Mouse (Mus musculus): ENCODE measurements around the gene Plekhh1. TPM values are rescaled to one million over a fixed set of nuclear protein-coding genes. Genes with fewer than 3 reads are reported as not detected.

Plekhh1 gene
- total RNA-seq, 2 experiments from 2014 or later, result 15.3 to 16.1 TPM

DNA sequence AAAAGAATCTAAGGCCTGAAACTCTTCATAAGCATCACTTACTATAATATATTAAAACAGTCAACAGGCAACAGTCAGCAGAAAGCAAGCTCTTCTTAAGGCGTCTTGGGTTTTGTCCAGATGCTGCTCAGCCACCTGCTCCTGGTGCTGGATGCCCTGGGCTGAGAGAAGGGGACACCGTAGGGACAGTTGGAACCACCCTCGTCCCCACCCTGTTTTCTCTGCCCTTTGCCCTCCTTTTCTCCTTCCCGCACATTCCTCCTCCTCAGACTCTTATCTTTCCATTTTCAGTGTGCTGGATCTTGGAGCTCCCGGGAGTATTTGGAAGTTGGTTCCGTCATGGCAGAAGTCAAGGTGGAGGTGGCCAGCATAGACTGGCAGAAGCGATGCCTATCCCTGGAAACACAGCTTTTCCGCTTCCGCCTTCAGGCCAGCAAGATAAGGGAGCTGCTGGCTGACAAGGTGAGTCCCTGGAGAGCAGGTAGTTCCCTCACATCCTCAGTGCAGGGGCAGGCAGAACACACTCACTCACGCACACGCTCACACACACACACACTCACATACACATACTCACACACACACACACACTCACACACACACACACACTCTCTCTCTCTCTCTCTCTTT, 11.4 kb downstream of the Plekhh1 start:
- no peak overlapping the region for H3K4me3 ChIP-seq
- no peak for TF ChIP-seq CTCF (conservative IDR thresholded peaks at IDR 0.05)
- H3K27ac ChIP-seq, result no peak overlapping the region

DNA sequence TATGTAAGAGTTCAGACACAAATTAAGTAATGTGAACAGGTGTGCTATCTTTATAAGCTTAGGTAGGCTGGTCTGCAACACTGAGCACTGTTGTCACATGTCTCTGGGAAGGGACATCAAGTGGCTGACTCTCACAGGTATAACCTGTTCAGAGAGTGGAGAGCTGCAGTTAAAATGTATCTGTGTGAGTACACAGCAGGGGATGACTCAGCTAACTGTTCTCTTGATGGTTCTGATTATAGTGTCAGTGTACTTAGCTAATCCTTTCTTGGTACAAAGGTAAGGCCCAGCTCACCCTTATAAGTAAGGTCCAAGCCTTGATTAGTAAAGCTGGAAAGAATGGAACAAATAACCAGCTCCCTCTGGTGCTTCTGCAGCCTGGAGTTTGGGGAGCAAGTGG, 12.5 kb downstream of the Plekhh1 start:
- no peak for TF ChIP-seq CTCF (conservative IDR thresholded peaks at IDR 0.05)
- no peak overlapping the region for H3K4me3 ChIP-seq

More for the DNA sequence above, 11.4 kb downstream of the Plekhh1 start:
- DNase-seq (ENCODE audit: low spot score in 2 of 2), result no peak

GRCm38 (mm10) chr12:79044668-79045067, 15.7 kb downstream of the Plekhh1 start:
- DNase-seq (ENCODE audit: low spot score in 2 of 2), result no peak
- no peak overlapping the region for H3K27ac ChIP-seq
- no peak for TF ChIP-seq CTCF (conservative IDR thresholded peaks at IDR 0.05)
- H3K4me3 ChIP-seq, result no peak overlapping the region

More for the DNA sequence above, 12.5 kb downstream of the Plekhh1 start:
- H3K27ac ChIP-seq, result no peak overlapping the region
- DNase-seq (ENCODE audit: low spot score in 2 of 2), result no peak

DNA sequence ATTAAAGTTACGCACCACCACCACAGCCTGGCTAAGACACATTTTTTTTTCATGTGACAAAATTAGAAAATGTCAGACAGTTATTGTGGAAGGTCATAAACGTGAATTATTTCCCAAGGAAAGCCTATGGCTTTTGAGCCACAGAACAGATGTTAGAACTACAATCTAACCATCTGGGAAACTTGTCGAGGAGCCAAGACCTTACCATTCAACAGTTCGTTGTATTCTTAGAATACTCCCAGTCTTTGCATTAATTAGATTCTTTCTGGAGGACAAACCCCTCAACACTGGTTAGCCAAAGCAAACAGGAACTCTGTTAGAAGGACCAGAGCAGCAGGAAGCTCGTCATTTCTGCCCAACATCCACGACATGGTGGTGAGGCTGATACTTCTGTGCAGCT, 17.2 kb downstream of the Plekhh1 start:
- no peak overlapping the region for H3K4me3 ChIP-seq
- no peak for DNase-seq (ENCODE audit: low spot score in 2 of 2)
- H3K27ac ChIP-seq, result no peak overlapping the region
- no peak for TF ChIP-seq CTCF (conservative IDR thresholded peaks at IDR 0.05)

DNA sequence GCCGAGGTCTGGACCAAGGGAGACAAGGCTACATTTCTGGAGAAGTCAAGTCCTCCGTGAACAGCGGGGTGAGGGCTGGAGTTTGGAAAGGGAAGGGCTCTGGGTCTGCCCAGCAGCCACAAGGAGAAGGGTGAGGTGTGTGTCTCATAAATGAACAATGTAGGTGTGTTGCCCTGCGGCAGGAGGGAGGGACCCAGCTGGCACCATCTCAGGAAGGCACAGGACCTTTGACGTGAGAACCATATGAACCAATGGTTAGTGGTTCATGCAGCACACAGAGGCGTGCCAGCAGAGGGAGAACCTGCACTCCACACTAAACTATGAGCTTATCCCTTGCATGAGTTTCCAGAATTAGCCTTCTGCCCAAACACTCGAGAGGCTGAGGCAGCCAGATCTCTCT, 18.2 kb downstream of the Plekhh1 start:
- no peak for DNase-seq (ENCODE audit: low spot score in 2 of 2)
- Histone ChIP-seq H3K4me3 (no peak overlapping the region), H3K27ac (no peak overlapping the region)
- TF ChIP-seq CTCF (conservative IDR thresholded peaks at IDR 0.05), result no peak

DNA sequence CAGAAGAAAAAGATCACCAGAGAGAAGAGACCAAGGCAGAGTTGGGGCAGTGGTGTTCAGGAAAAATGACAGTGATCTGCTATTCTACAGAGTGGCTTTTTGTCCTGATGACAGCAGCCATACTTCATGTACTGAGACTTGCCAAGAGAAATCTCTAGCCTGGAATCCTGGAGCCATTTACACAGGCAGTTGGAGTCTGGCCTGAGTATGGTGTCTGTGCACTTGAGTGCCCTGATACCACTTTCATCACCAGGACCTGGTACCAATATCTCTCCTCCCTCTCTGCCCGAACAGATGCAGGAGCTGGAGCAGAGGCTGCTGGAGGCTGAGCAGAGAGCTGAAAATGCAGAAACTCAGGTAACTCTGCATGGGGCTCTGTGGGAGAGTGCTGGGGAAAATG, 19.9 kb downstream of the Plekhh1 start:
- no peak for TF ChIP-seq CTCF (conservative IDR thresholded peaks at IDR 0.05)
- Histone ChIP-seq H3K4me3 (no peak overlapping the region), H3K27ac (no peak overlapping the region)
- no peak for DNase-seq (ENCODE audit: low spot score in 2 of 2)

DNA sequence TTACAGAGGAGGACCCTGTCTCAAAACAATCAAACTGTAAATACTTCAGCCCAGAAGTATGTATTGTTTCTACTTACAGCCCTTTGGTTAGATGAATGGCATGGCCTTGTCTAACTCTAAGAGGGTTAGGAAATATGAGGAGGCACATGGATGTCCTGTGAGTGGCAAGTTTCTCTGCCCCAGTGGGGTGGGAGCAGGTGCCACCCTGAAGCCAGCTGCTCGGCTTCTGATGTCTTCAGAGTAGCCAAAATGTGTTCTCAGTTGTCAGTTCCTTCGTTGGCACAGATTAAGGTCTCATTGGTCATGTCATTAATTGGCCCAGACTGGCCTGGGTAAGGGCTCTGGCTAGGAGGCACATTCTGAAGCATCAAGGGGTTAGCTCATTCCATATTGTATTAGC, 20.8 kb downstream of the Plekhh1 start:
- TF ChIP-seq CTCF (conservative IDR thresholded peaks at IDR 0.05), result no peak
- H3K27ac ChIP-seq, result no peak overlapping the region
- no peak overlapping the region for H3K4me3 ChIP-seq
- DNase-seq (ENCODE audit: low spot score in 2 of 2), result no peak

DNA sequence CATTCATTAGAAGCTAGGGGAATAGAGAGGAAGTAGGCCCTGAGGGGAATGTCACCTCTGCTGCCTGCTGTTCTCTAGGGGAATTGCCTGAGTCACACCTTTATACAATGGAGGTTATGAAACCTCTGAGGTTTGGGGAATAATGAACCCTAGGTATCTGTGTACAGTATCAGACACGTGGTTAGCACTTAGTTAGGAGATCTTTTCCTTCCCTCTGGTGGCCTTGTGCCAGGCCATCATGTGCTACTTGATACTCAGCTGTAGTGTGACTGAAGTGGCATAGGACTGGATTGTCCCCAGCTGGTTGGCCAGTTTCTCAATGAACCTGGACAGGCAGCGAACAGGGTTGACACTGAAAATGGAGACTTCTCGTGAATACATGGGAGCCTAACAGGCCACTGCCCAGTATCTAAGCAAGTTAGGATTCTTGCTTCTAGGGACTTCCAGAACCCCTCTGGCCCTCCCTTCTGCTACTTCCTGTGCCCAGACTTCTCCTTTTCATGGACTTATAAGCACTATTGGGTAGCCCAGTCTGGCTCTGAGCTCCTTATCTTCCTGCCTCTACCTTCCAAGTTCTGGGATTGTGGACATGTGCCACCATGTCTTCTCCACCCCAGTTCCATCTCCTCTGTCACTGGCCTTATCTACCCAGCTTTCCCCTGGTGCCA, 21.7 kb downstream of the Plekhh1 start:
- DNase-seq (ENCODE audit: low spot score in 2 of 2), result no peak
- Histone ChIP-seq H3K4me3 (no peak overlapping the region), H3K27ac (no peak overlapping the region)
- no peak for TF ChIP-seq CTCF (conservative IDR thresholded peaks at IDR 0.05)

- no peak overlapping the region for H3K27ac ChIP-seq
- no peak for DNase-seq (ENCODE audit: low spot score in 2 of 2)
- TF ChIP-seq CTCF (conservative IDR thresholded peaks at IDR 0.05), result no peak
- no peak overlapping the region for H3K4me3 ChIP-seq
These were observed 23.1 kb downstream of the Plekhh1 start for GRCm38 (mm10) chr12:79052073-79052472.

DNA sequence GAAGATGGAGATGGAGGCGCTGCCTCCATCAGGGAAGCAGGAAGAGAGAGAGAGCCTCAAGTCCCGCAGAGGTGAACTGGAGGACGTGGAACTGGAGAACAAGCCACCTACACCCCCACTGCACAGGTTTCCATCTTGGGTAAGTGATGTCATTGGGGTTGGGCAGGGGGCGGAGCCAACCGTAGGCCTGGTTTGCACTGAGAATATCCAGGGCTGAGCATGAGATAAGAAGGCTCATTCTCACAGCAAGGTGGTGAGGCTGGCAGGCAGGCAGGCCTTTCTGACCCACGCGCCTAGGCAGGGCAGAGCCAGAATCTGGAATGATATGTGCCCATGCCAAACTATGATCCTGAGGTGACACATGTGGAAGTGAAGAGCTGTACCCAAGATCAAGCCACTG, 26.3 kb downstream of the Plekhh1 start:
- no peak overlapping the region for H3K4me3 ChIP-seq
- no peak overlapping the region for H3K27ac ChIP-seq
- no peak for DNase-seq (ENCODE audit: low spot score in 2 of 2)
- TF ChIP-seq CTCF (conservative IDR thresholded peaks at IDR 0.05), result no peak

- no peak for DNase-seq (ENCODE audit: low spot score in 2 of 2)
- H3K4me3 ChIP-seq, result no peak overlapping the region
- TF ChIP-seq CTCF (conservative IDR thresholded peaks at IDR 0.05), result no peak
- no peak overlapping the region for H3K27ac ChIP-seq
These were observed 30.6 kb downstream of the Plekhh1 start for GRCm38 (mm10) chr12:79059573-79059972.

GRCm38 (mm10) chr12:79060134-79060533, 31.2 kb downstream of the Plekhh1 start:
- DNase-seq (ENCODE audit: low spot score in 2 of 2), result no peak
- TF ChIP-seq CTCF (conservative IDR thresholded peaks at IDR 0.05), result no peak
- Histone ChIP-seq H3K4me3 (no peak overlapping the region), H3K27ac (no peak overlapping the region)

- Histone ChIP-seq H3K4me3 (no peak overlapping the region), H3K27ac (no peak overlapping the region)
- no peak for TF ChIP-seq CTCF (conservative IDR thresholded peaks at IDR 0.05)
- no peak for DNase-seq (ENCODE audit: low spot score in 2 of 2)
These were observed 32.0 kb downstream of the Plekhh1 start for GRCm38 (mm10) chr12:79060766-79061652.
